Mouse (Mus musculus) CH12.LX (cell line): ENCODE data around the gene Zfyve28.

Experiments used
- CTCF ChIP-seq, 2 experiments: IDR thresholded peaks in 1 of 2; conservative IDR thresholded peaks in 1 of 2; 2 replicates each; pipeline ENCODE4 v1.5.1; 2011 to 2012; ENCODE audit warnings: low read depth in 2 of 2, low read length in 2 of 2, improper control_type of control experiment in 1 of 2, inconsistent platforms in 1 of 2, mild to moderate bottlenecking in 1 of 2, moderate library complexity in 1 of 2
- E2F4 ChIP-seq: IDR thresholded peaks from 2 replicates; pipeline ENCODE4 v1.6.1; 2011; ENCODE audit warnings: low read depth, low read length, improper control_type of control experiment; ENCODE audit not compliant: insufficient replicate concordance
- ELF1 ChIP-seq: IDR thresholded peaks from 2 replicates; pipeline ENCODE4 v1.6.1; 2014; ENCODE audit warnings: low read depth, mild to moderate bottlenecking, inconsistent platforms, low read length, improper control_type of control experiment
- EP300 ChIP-seq: IDR thresholded peaks from 2 replicates; pipeline ENCODE4 v1.6.1; 2011; ENCODE audit warnings: low read length, improper control_type of control experiment
- HCFC1 ChIP-seq: IDR thresholded peaks from 2 replicates; pipeline ENCODE4 v1.6.1; 2012; ENCODE audit warnings: low read depth, mild to moderate bottlenecking, inconsistent platforms, low read length, improper control_type of control experiment
- MEF2A ChIP-seq: IDR thresholded peaks from 2 replicates; pipeline ENCODE4 v1.6.1; 2014; ENCODE audit warnings: low read depth, mild to moderate bottlenecking, inconsistent platforms, low read length, improper control_type of control experiment, borderline replicate concordance
- MXI1 ChIP-seq: IDR thresholded peaks from 2 replicates; pipeline ENCODE4 v1.6.1; 2011; ENCODE audit warnings: mild to moderate bottlenecking, low read depth, low read length, improper control_type of control experiment
- MYC ChIP-seq: IDR thresholded peaks from 2 replicates; pipeline ENCODE4 v1.6.1; 2011; ENCODE audit warnings: low read depth, mild to moderate bottlenecking, improper control_type of control experiment, low read length
- PAX5 ChIP-seq: IDR thresholded peaks from 2 replicates; pipeline ENCODE4 v1.6.1; 2012; ENCODE audit warnings: low read length, inconsistent platforms, mixed read lengths
- POLR2A ChIP-seq: IDR thresholded peaks from 2 replicates; pipeline ENCODE4 v1.6.1; 2011; ENCODE audit warnings: low read depth, mild to moderate bottlenecking, improper control_type of control experiment, low read length
- RCOR1 ChIP-seq: conservative IDR thresholded peaks from 2 replicates; pipeline ENCODE4 v1.6.1; 2012; ENCODE audit warnings: low read depth, mild to moderate bottlenecking, inconsistent platforms, low read length, improper control_type of control experiment
- TCF12 ChIP-seq: IDR thresholded peaks from 2 replicates; pipeline ENCODE4 v1.6.1; 2014; ENCODE audit warnings: low read depth, mild to moderate bottlenecking, inconsistent platforms, low read length, improper control_type of control experiment
- ZKSCAN1 ChIP-seq: IDR thresholded peaks from 2 replicates; pipeline ENCODE4 v1.6.1; 2012; ENCODE audit warnings: low read depth, inconsistent platforms, low read length, improper control_type of control experiment, borderline replicate concordance
- ZNF384 ChIP-seq: IDR thresholded peaks from 2 replicates; pipeline ENCODE4 v1.6.1; 2012; ENCODE audit warnings: low read depth, low read length, improper control_type of control experiment, inconsistent platforms

DNA sequence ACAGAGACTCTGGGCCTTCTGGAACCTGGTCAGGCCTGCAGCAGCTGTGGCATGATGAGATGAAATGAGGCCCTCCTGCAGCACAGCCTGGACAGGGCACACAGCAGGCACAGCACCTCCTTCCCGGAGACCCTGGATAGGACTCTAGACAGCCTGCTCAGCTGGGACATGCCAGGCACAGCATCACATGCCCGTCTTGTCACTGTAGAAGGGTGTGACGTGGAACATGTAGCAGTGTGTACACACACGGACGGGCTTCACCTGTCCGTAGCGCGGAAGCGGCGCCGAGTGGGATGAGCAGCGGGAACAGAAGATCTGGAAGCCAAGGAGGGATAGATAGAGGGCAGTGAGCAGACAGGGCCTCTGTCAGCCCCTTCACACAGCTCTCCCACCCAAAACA lies 92.5 kb downstream of the Zfyve28 start:
- TF ChIP-seq CTCF (conservative IDR thresholded peaks at IDR 0.05 in 1 of 2, IDR thresholded peaks at IDR 0.05 in 1 of 2; ENCODE audit: low read depth in 2 of 2, low read length in 2 of 2) (no peak), MXI1 (no peak), TCF12 (no peak), HCFC1 (no peak), POLR2A (no peak), ZNF384 (no peak), PAX5 (no peak), EP300 (no peak), E2F4 (no peak), MYC (no peak), ZKSCAN1 (no peak), ELF1 (no peak), MEF2A (no peak), RCOR1 (no peak)
